Mouse (Mus musculus) liver, embryonic 16.5 days (tissue): ENCODE results near the gene Bad. TPM values are rescaled to one million over a fixed set of nuclear protein-coding genes. Genes with fewer than 3 reads are reported as not detected.

Experiments used
- ATAC-seq: fragments of 200-750 bp; cut with Nextera tagmentation; 2 replicates; pipeline ENCODE4 v1.8.0; 2017; ENCODE audit warnings: low read depth, mild to moderate bottlenecking, moderate number of reproducible peaks, moderate library complexity
- H3K27ac ChIP-seq: fragments of 300-500 bp; sonication (generic); 2 replicates; pipeline ENCODE4 v1.5.1; 2014; ENCODE audit warnings: mild to moderate bottlenecking, low read length
- H3K27me3 ChIP-seq: fragments of 300-500 bp; sonication (generic); 2 replicates; pipeline ENCODE4 v1.6.1; 2014; ENCODE audit warnings: low read depth, low read length, mixed read lengths; ENCODE audit not compliant: control insufficient read depth, insufficient read depth
- H3K36me3 ChIP-seq: fragments of 300-500 bp; sonication (generic); 2 replicates; pipeline ENCODE4 v1.6.1; 2014; ENCODE audit warnings: mild to moderate bottlenecking; ENCODE audit not compliant: control insufficient read depth, insufficient read depth
- H3K4me1 ChIP-seq: fragments of 300-500 bp; sonication (generic); 2 replicates; pipeline ENCODE4 v1.6.1; 2014; ENCODE audit warnings: low read depth, low read length, mixed read lengths; ENCODE audit not compliant: control insufficient read depth
- H3K4me2 ChIP-seq: fragments of 300-500 bp; sonication (generic); 2 replicates; pipeline ENCODE4 v1.6.1; 2014; ENCODE audit warnings: low read depth, low read length, mixed read lengths
- H3K4me3 ChIP-seq: fragments of 300-500 bp; sonication (generic); 2 replicates; pipeline ENCODE4 v1.5.1; 2014; ENCODE audit warnings: low read depth, mild to moderate bottlenecking, low read length
- H3K9ac ChIP-seq: fragments of 300-500 bp; sonication (generic); 2 replicates; pipeline ENCODE4 v1.6.1; 2014; ENCODE audit warnings: low read depth, low read length
- H3K9me3 ChIP-seq: fragments of 300-500 bp; sonication (generic); replicated peaks from 2 replicates; pipeline ENCODE4 v1.6.1; 2016; ENCODE audit warnings: low read length; ENCODE audit not compliant: control insufficient read depth
- WGBS: fragments of 180-500 bp; shearing (Covaris S2); extraction: QIAGEN DNeasy Blood & Tissue Kit; methylation state at CpG from one replicate; pipeline ENCODE4 v1.1.7; 2014; ENCODE audit not compliant: insufficient replicate concordance; 5-methylcytosine and 5-hydroxymethylcytosine counted together
- polyA plus RNA-seq: library from polyadenylated mRNA; unstranded; fragments of >200 nt; fragmentation: Nextera tagmentation; extraction: Ambion mirVana; gene quantifications from 2 replicates; pipeline ENCODE4 v1.2.1, GENCODE M21; 2015

Gene Bad
- polyA plus RNA-seq, 1 experiment from 2014 or later: 25.2 TPM

- H3K9me3 ChIP-seq: no peaks in the 10 kb centered on the region
- peak within 1 kb of the TSS; percentile 56 for H3K9ac ChIP-seq
- H3K36me3 ChIP-seq: peaks cover 4% of the 10 kb centered on the region
- H3K4me3 ChIP-seq: peak within 1 kb of the TSS; percentile 77
- H3K4me2 ChIP-seq: peak within 1 kb of the TSS; percentile 99
- H3K4me1 ChIP-seq: peaks cover 64% of the 10 kb centered on the region
- under 1% methylated on average over 75 of the region's 84 CpGs for WGBS
- H3K27ac ChIP-seq: peak within 1 kb of the TSS; percentile 85
- peak; percentile 63 for ATAC-seq
- H3K27me3 ChIP-seq: no peaks in the 10 kb centered on the region
Measured at GRCm38 (mm10) chr19:6974211-6975205, 32.8 kb downstream of the Bad start, which contains the start of gene Ppp1r14b. TSS of gene Ppp1r14b (plus strand) at chr19:6974968.

GRCm38 (mm10) chr19:6975537-6976521, 34.2 kb downstream of the Bad start, which contains the start of gene Plcb3:
TSS of gene Plcb3 (minus strand) at chr19:6976470.
- no peaks in the 10 kb centered on the region for H3K9me3 ChIP-seq
- peak within 1 kb of the TSS; percentile 56 for H3K9ac ChIP-seq
- no peaks in the 10 kb centered on the region for H3K27me3 ChIP-seq
- peaks cover 52% of the 10 kb centered on the region for H3K4me1 ChIP-seq
- peak within 1 kb of the TSS; percentile 77 for H3K4me3 ChIP-seq
- ATAC-seq: no peak
- H3K4me2 ChIP-seq: peak within 1 kb of the TSS; percentile 99
- H3K27ac ChIP-seq: peak within 1 kb of the TSS; percentile 57
- H3K36me3 ChIP-seq: peaks cover 4% of the 10 kb centered on the region
- WGBS: 0% methylated on average over 16 of the region's 16 CpGs

- H3K9ac ChIP-seq: peak overlapping the region; percentile 81; the same call in 1 of the 2 replicates
- peak overlapping the region; percentile 88 for H3K4me3 ChIP-seq
- H3K27ac ChIP-seq: peak overlapping the region; percentile 93; the same call in 1 of the 2 replicates
- H3K4me1 ChIP-seq: peaks cover 57% of the 10 kb centered on the region
- no peak for ATAC-seq
- 78% methylated on average over 13 of the region's 13 CpGs for WGBS
- no peaks in the 10 kb centered on the region for H3K9me3 ChIP-seq
- H3K4me2 ChIP-seq: peak overlapping the region; percentile 96; the same call in 1 of the 2 replicates
- no peaks in the 10 kb centered on the region for H3K27me3 ChIP-seq
- peaks cover 4% of the 10 kb centered on the region for H3K36me3 ChIP-seq
Measured at GRCm38 (mm10) chr19:6977759-6978638, 36.3 kb downstream of the Bad start.

- Histone ChIP-seq H3K36me3 (peaks cover 4% of the 10 kb centered on the region), H3K4me2 (peak overlapping the region; percentile 96), H3K9me3 (no peaks in the 10 kb centered on the region), H3K9ac (peak overlapping the region; percentile 81; the same call in 1 of the 2 replicates), H3K27ac (peak overlapping the region; percentile 93), H3K4me1 (peaks cover 57% of the 10 kb centered on the region), H3K4me3 (peak overlapping the region; percentile 88), H3K27me3 (no peaks in the 10 kb centered on the region)
- no peak for ATAC-seq
- 33% methylated on average over 3 of the region's 3 CpGs for WGBS
Measured at GRCm38 (mm10) chr19:6978639-6978974, 36.9 kb downstream of the Bad start.

GRCm38 (mm10) chr19:6979001-6979479, 37.4 kb downstream of the Bad start:
- peaks cover 53% of the 10 kb centered on the region for H3K4me1 ChIP-seq

GRCm38 (mm10) chr19:6979486-6980380, 38.1 kb downstream of the Bad start:
- Histone ChIP-seq H3K4me3 (peak overlapping the region; percentile 88), H3K9me3 (no peaks in the 10 kb centered on the region), H3K36me3 (peaks cover 4% of the 10 kb centered on the region), H3K4me2 (peak overlapping the region; percentile 96), H3K27ac (peak overlapping the region; percentile 93), H3K4me1 (peaks cover 46% of the 10 kb centered on the region), H3K27me3 (no peaks in the 10 kb centered on the region), H3K9ac (peak overlapping the region; percentile 92)
- peak; percentile 86 for ATAC-seq
- under 1% methylated on average over 56 of the region's 59 CpGs for WGBS

More at GRCm38 (mm10) chr19:6979001-6979479, 37.4 kb downstream of the Bad start:
- Histone ChIP-seq H3K9ac (peak overlapping the region; percentile 81), H3K27me3 (no peaks in the 10 kb centered on the region), H3K36me3 (peaks cover 4% of the 10 kb centered on the region), H3K4me3 (peak overlapping the region; percentile 88), H3K9me3 (no peaks in the 10 kb centered on the region), H3K4me2 (peak overlapping the region; percentile 96), H3K27ac (peak overlapping the region; percentile 93)
- no peak for ATAC-seq
- 8% methylated on average over 11 of the region's 11 CpGs for WGBS

- H3K4me2 ChIP-seq: peak within 1 kb of the TSS; percentile 96
- H3K4me3 ChIP-seq: peak within 1 kb of the TSS; percentile 88
- peaks cover 9% of the 10 kb centered on the region for H3K36me3 ChIP-seq
- peak within 1 kb of the TSS; percentile 92 for H3K9ac ChIP-seq
- H3K27ac ChIP-seq: peak within 1 kb of the TSS; percentile 93
- peaks cover 51% of the 10 kb centered on the region for H3K4me1 ChIP-seq
- H3K9me3 ChIP-seq: no peaks in the 10 kb centered on the region
- no peaks in the 10 kb centered on the region for H3K27me3 ChIP-seq
- ATAC-seq: peak; percentile 82
- WGBS: 1% methylated on average over 38 of the region's 38 CpGs
Measured at GRCm38 (mm10) chr19:6980381-6981093, 38.9 kb downstream of the Bad start, which contains the start of gene Fkbp2. TSS of gene Fkbp2 (minus strand) at chr19:6980501.
